Mouse (Mus musculus): ENCODE data around the gene Fdx1l. TPM values are rescaled to one million over a fixed set of nuclear protein-coding genes. Genes with fewer than 3 reads are reported as not detected.

Gene Fdx1l
- total and polyA plus RNA-seq, 3 experiments = 247 to 361 (median 305) TPM

- DNase-seq (ENCODE audit: low read depth, low spot score) = no peak
- Histone ChIP-seq H3K27me3 (ENCODE audit: control insufficient read depth in 1 of 2, insufficient read depth in 2 of 2, low read length in 2 of 2) (no peaks in the 10 kb centered on the region), H3K36me3 (ENCODE audit: control insufficient read depth in 1 of 2, insufficient read depth in 2 of 2, low read length in 2 of 2) (peaks cover 0 to 28% of the 10 kb centered on the region in 2 experiments; a peak in 2 of 4 replicates), H3K27ac (ENCODE audit: control insufficient read depth, low read depth, low read length) (no peak overlapping the region), H3K9me3 (replicated peaks; ENCODE audit: insufficient read depth, low read length) (no peaks in the 10 kb centered on the region), H3K9ac (ENCODE audit: control insufficient read depth, low read depth, low read length, poor library complexity, severe bottlenecking) (no peak overlapping the region), H3K4me1 (ENCODE audit: control insufficient read depth in 1 of 2, insufficient read depth in 2 of 2, low read length in 2 of 2) (peaks cover 16 to 46% of the 10 kb centered on the region in 2 experiments), H3K79me2 (ENCODE audit: control insufficient read depth, insufficient read depth, low read length, poor library complexity) (peaks cover 9% of the 10 kb centered on the region), H3K4me3 (ENCODE audit: control insufficient read depth in 1 of 2, insufficient read depth in 1 of 2, low read depth in 2 of 2, low read length in 2 of 2) (no peak overlapping the region)
- no peak for TF ChIP-seq MAFK (IDR thresholded peaks at IDR 0.05; ENCODE audit: borderline replicate concordance, low read depth, low read length)
- TF ChIP-seq HCFC1 (IDR thresholded peaks at IDR 0.05; ENCODE audit: low read depth, low read length) = no peak
- no peak for TF ChIP-seq UBTF (IDR thresholded peaks at IDR 0.05; ENCODE audit: borderline replicate concordance, insufficient read depth, low read depth, low read length)
- TF ChIP-seq ELF1 (IDR thresholded peaks at IDR 0.05; ENCODE audit: low read depth, low read length) = no peak
- TF ChIP-seq ETS1 (IDR thresholded peaks at IDR 0.05; ENCODE audit: low read depth, low read length) = no peak
- TF ChIP-seq EP300 (IDR thresholded peaks at IDR 0.05; ENCODE audit: low read depth in 1 of 2, low read length in 2 of 2) = no peak
- TF ChIP-seq MYB (IDR thresholded peaks at IDR 0.05; ENCODE audit: low read depth, low read length) = no peak
- no peak for TF ChIP-seq MAZ (IDR thresholded peaks at IDR 0.05; ENCODE audit: low read depth, low read length)
- no peak for TF ChIP-seq POLR2A (IDR thresholded peaks at IDR 0.05; ENCODE audit: control insufficient read depth in 1 of 2, insufficient read depth in 1 of 2, low read depth in 1 of 2, low read length in 2 of 2, poor library complexity in 1 of 2)
- no peak for TF ChIP-seq POLR2AphosphoS5 (IDR thresholded peaks at IDR 0.05; ENCODE audit: borderline replicate concordance, low read depth, low read length)
- no peak for TF ChIP-seq TBP (IDR thresholded peaks at IDR 0.05; ENCODE audit: low read depth, low read length)
- TF ChIP-seq ZMIZ1 (IDR thresholded peaks at IDR 0.05; ENCODE audit: low read depth, low read length) = no peak
- no peak for TF ChIP-seq KAT2A (conservative IDR thresholded peaks at IDR 0.05; ENCODE audit: low read depth, low read length)
- TF ChIP-seq TAL1 (IDR thresholded peaks at IDR 0.05; ENCODE audit: low read length) = no peak
- TF ChIP-seq ZC3H11A (IDR thresholded peaks at IDR 0.05; ENCODE audit: low read depth, low read length) = no peak
- TF ChIP-seq MYC (IDR thresholded peaks at IDR 0.05; ENCODE audit: low read depth, low read length) = no peak
- no peak for TF ChIP-seq CTCF (IDR thresholded peaks at IDR 0.05 in 2 of 3, conservative IDR thresholded peaks at IDR 0.05 in 1 of 3; ENCODE audit: control insufficient read depth in 1 of 3, insufficient read depth in 1 of 3, low read depth in 2 of 3, low read length in 3 of 3, poor library complexity in 1 of 3, severe bottlenecking in 1 of 3)
- no peak for TF ChIP-seq NRF1 (IDR thresholded peaks at IDR 0.05; ENCODE audit: insufficient read depth, low read depth, low read length, poor library complexity, severe bottlenecking)
- no peak for TF ChIP-seq GATA1 (IDR thresholded peaks at IDR 0.05; ENCODE audit: low read depth, low read length)
- TF ChIP-seq SMC3 (IDR thresholded peaks at IDR 0.05; ENCODE audit: low read depth, low read length) = no peak
Observed at GRCm38 (mm10) chr9:21037481-21037891, 35.9 kb downstream of the Fdx1l start.

GRCm38 (mm10) chr9:21036666-21037065 is 36.7 kb downstream of the Fdx1l start:
- H3K36me3 ChIP-seq (ENCODE audit: control insufficient read depth in 1 of 2, insufficient read depth in 2 of 2, low read length in 2 of 2) = peaks cover 0 to 24% of the 10 kb centered on the region in 2 experiments; a peak in 2 of 4 replicates
- DNase-seq (ENCODE audit: low read depth, low spot score) = no peak
- H3K27me3 ChIP-seq (ENCODE audit: control insufficient read depth in 1 of 2, insufficient read depth in 2 of 2, low read length in 2 of 2) = no peaks in the 10 kb centered on the region
- no peak overlapping the region for H3K27ac ChIP-seq (ENCODE audit: control insufficient read depth, low read depth, low read length)
- H3K9ac ChIP-seq (ENCODE audit: control insufficient read depth, low read depth, low read length, poor library complexity, severe bottlenecking) = no peak overlapping the region
- peaks cover 15 to 39% of the 10 kb centered on the region in 2 experiments for H3K4me1 ChIP-seq (ENCODE audit: control insufficient read depth in 1 of 2, insufficient read depth in 2 of 2, low read length in 2 of 2)
- H3K9me3 ChIP-seq (replicated peaks; ENCODE audit: insufficient read depth, low read length) = no peaks in the 10 kb centered on the region
- peaks cover 9% of the 10 kb centered on the region for H3K79me2 ChIP-seq (ENCODE audit: control insufficient read depth, insufficient read depth, low read length, poor library complexity)
- TF ChIP-seq MYB (IDR thresholded peaks at IDR 0.05; ENCODE audit: low read depth, low read length) = no peak
- TF ChIP-seq MAX (IDR thresholded peaks at IDR 0.05; ENCODE audit: low read length) = no peak
- TF ChIP-seq ELF1 (IDR thresholded peaks at IDR 0.05; ENCODE audit: low read depth, low read length) = no peak
- no peak for TF ChIP-seq HCFC1 (IDR thresholded peaks at IDR 0.05; ENCODE audit: low read depth, low read length)
- no peak for TF ChIP-seq KAT2A (conservative IDR thresholded peaks at IDR 0.05; ENCODE audit: low read depth, low read length)
- no peak for TF ChIP-seq MYC (IDR thresholded peaks at IDR 0.05; ENCODE audit: low read depth, low read length)
- no peak for TF ChIP-seq NELFE (IDR thresholded peaks at IDR 0.05; ENCODE audit: low read depth, low read length)
- H3K4me3 ChIP-seq (ENCODE audit: control insufficient read depth in 1 of 2, insufficient read depth in 1 of 2, low read depth in 2 of 2, low read length in 2 of 2) = no peak overlapping the region

Data from MEL (cell line).